Mouse (Mus musculus): ENCODE data around the gene Eral1. TPM values are rescaled to one million over a fixed set of nuclear protein-coding genes. Genes with fewer than 3 reads are reported as not detected.

The Eral1 gene
- polyA plus RNA-seq, 1 experiment from 2014 or later: 12.8 TPM

- H3K27me3 ChIP-seq (ENCODE audit: control insufficient read depth, insufficient read depth, low read length): no peaks in the 10 kb centered on the region
- H3K36me3 ChIP-seq (ENCODE audit: control insufficient read depth, insufficient read depth, low read length): no peaks in the 10 kb centered on the region
- no peak overlapping the region for H3K9ac ChIP-seq (ENCODE audit: low read length)
- DNase-seq (ENCODE audit: low spot score) (no peak), ATAC-seq (ENCODE audit: low FRiP score, low TSS enrichment) (no peak)
- H3K4me1 ChIP-seq (replicated peaks; ENCODE audit: control insufficient read depth, insufficient read depth): 0 out of 2 replicates have a peak, but pooled peaks cover 3% of the 10 kb centered on the region
- 29% methylated on average over 5 of the region's 5 CpGs for WGBS
- H3K4me3 ChIP-seq (ENCODE audit: low read depth, low read length): no peak overlapping the region
- no peak for TF ChIP-seq CTCF (IDR thresholded peaks at IDR 0.05; ENCODE audit: low read depth)
- no peak for TF ChIP-seq EP300 (optimal IDR thresholded peaks at IDR 0.05)
- no peaks in the 10 kb centered on the region for H3K9me3 ChIP-seq (ENCODE audit: control insufficient read depth, low read length)
- H3K27ac ChIP-seq (replicated peaks): no peak overlapping the region
- H3K4me2 ChIP-seq (replicated peaks; ENCODE audit: low read depth): no peak overlapping the region
Observed at GRCm38 (mm10) chr11:78121176-78121575, 41.0 kb upstream of the Eral1 start.

GRCm38 (mm10) chr11:78119898-78120297 lies 39.7 kb upstream of the Eral1 start:
- DNase-seq (ENCODE audit: low spot score): no peak
- 0 out of 2 replicates have a peak, but pooled peaks cover 3% of the 10 kb centered on the region for H3K4me1 ChIP-seq (replicated peaks; ENCODE audit: control insufficient read depth, insufficient read depth)
- H3K36me3 ChIP-seq (ENCODE audit: control insufficient read depth, insufficient read depth, low read length): no peaks in the 10 kb centered on the region
- H3K4me2 ChIP-seq (replicated peaks; ENCODE audit: low read depth): no peak overlapping the region
- WGBS: 74% methylated on average over 8 of the region's 8 CpGs
- H3K27ac ChIP-seq (replicated peaks): no peak overlapping the region
- no peaks in the 10 kb centered on the region for H3K9me3 ChIP-seq (ENCODE audit: control insufficient read depth, low read length)
- H3K27me3 ChIP-seq (ENCODE audit: control insufficient read depth, insufficient read depth, low read length): no peaks in the 10 kb centered on the region
- H3K4me3 ChIP-seq (ENCODE audit: low read depth, low read length): no peak overlapping the region
- H3K9ac ChIP-seq (ENCODE audit: low read length): no peak overlapping the region
- ATAC-seq (ENCODE audit: low FRiP score, low TSS enrichment): no peak
- TF ChIP-seq EP300 (optimal IDR thresholded peaks at IDR 0.05) (no peak), CTCF (IDR thresholded peaks at IDR 0.05; ENCODE audit: low read depth) (no peak)

GRCm38 (mm10) chr11:78118467-78118866 lies 38.3 kb upstream of the Eral1 start:
- H3K27ac ChIP-seq (replicated peaks): no peak overlapping the region
- no peak overlapping the region for H3K4me2 ChIP-seq (replicated peaks; ENCODE audit: low read depth)
- H3K9me3 ChIP-seq (ENCODE audit: control insufficient read depth, low read length): no peaks in the 10 kb centered on the region
- H3K9ac ChIP-seq (ENCODE audit: low read length): no peak overlapping the region
- H3K36me3 ChIP-seq (ENCODE audit: control insufficient read depth, insufficient read depth, low read length): no peaks in the 10 kb centered on the region
- DNase-seq (ENCODE audit: low spot score) (no peak), ATAC-seq (ENCODE audit: low FRiP score, low TSS enrichment) (no peak)
- TF ChIP-seq CTCF (IDR thresholded peaks at IDR 0.05; ENCODE audit: low read depth) (no peak), EP300 (optimal IDR thresholded peaks at IDR 0.05) (no peak)
- no peaks in the 10 kb centered on the region for H3K27me3 ChIP-seq (ENCODE audit: control insufficient read depth, insufficient read depth, low read length)
- no peak overlapping the region for H3K4me3 ChIP-seq (ENCODE audit: low read depth, low read length)
- 0 out of 2 replicates have a peak, but pooled peaks cover 3% of the 10 kb centered on the region for H3K4me1 ChIP-seq (replicated peaks; ENCODE audit: control insufficient read depth, insufficient read depth)

- Histone ChIP-seq H3K27me3 (ENCODE audit: control insufficient read depth, insufficient read depth, low read length) (no peaks in the 10 kb centered on the region), H3K4me2 (replicated peaks; ENCODE audit: low read depth) (peak overlapping the region; percentile 77), H3K9ac (ENCODE audit: low read length) (peak overlapping the region; percentile 62), H3K9me3 (ENCODE audit: control insufficient read depth, low read length) (no peaks in the 10 kb centered on the region), H3K4me3 (ENCODE audit: low read depth, low read length) (peak overlapping the region; percentile 72), H3K4me1 (replicated peaks; ENCODE audit: control insufficient read depth, insufficient read depth) (no peaks in the 10 kb centered on the region), H3K36me3 (ENCODE audit: control insufficient read depth, insufficient read depth, low read length) (no peaks in the 10 kb centered on the region), H3K27ac (replicated peaks) (no peak overlapping the region)
- no peak for ATAC-seq (ENCODE audit: low FRiP score, low TSS enrichment)
- DNase-seq (ENCODE audit: low spot score): no peak
- no peak for TF ChIP-seq EP300 (optimal IDR thresholded peaks at IDR 0.05)
- no peak for TF ChIP-seq CTCF (IDR thresholded peaks at IDR 0.05; ENCODE audit: low read depth)
- 13% methylated on average over 5 of the region's 5 CpGs for WGBS
Observed at GRCm38 (mm10) chr11:78116146-78116410, 35.9 kb upstream of the Eral1 start.

- TF ChIP-seq EP300 (optimal IDR thresholded peaks at IDR 0.05): no peak
- TF ChIP-seq CTCF (IDR thresholded peaks at IDR 0.05; ENCODE audit: low read depth): no peak
- H3K4me3 ChIP-seq (ENCODE audit: low read depth, low read length): peak overlapping the region; percentile 72
- H3K4me1 ChIP-seq (replicated peaks; ENCODE audit: control insufficient read depth, insufficient read depth): no peaks in the 10 kb centered on the region
- WGBS: under 1% methylated on average over 33 of the region's 37 CpGs
- H3K36me3 ChIP-seq (ENCODE audit: control insufficient read depth, insufficient read depth, low read length): no peaks in the 10 kb centered on the region
- H3K27me3 ChIP-seq (ENCODE audit: control insufficient read depth, insufficient read depth, low read length): no peaks in the 10 kb centered on the region
- peak overlapping the region; percentile 68 for H3K9ac ChIP-seq (ENCODE audit: low read length)
- H3K9me3 ChIP-seq (ENCODE audit: control insufficient read depth, low read length): no peaks in the 10 kb centered on the region
- ATAC-seq (ENCODE audit: low FRiP score, low TSS enrichment) (peak; percentile 100), DNase-seq (ENCODE audit: low spot score) (peak; percentile 97)
- peak overlapping the region; percentile 77 for H3K4me2 ChIP-seq (replicated peaks; ENCODE audit: low read depth)
- peak overlapping the region; percentile 59; the same call in 1 of the 2 replicates for H3K27ac ChIP-seq (replicated peaks)
Observed at GRCm38 (mm10) chr11:78115367-78116145, 35.4 kb upstream of the Eral1 start.

GRCm38 (mm10) chr11:78114676-78115366 lies 34.6 kb upstream of the Eral1 start:
- Histone ChIP-seq H3K27me3 (ENCODE audit: control insufficient read depth, insufficient read depth, low read length) (no peaks in the 10 kb centered on the region), H3K36me3 (ENCODE audit: control insufficient read depth, insufficient read depth, low read length) (no peaks in the 10 kb centered on the region), H3K4me2 (replicated peaks; ENCODE audit: low read depth) (peak overlapping the region; percentile 77), H3K4me3 (ENCODE audit: low read depth, low read length) (peak overlapping the region; percentile 72), H3K9ac (ENCODE audit: low read length) (peak overlapping the region; percentile 68), H3K9me3 (ENCODE audit: control insufficient read depth, low read length) (no peaks in the 10 kb centered on the region), H3K4me1 (replicated peaks; ENCODE audit: control insufficient read depth, insufficient read depth) (no peaks in the 10 kb centered on the region), H3K27ac (replicated peaks) (0 out of 2 replicates have a peak overlapping the region, but pooled peaks have one; percentile 59)
- no peak for TF ChIP-seq EP300 (optimal IDR thresholded peaks at IDR 0.05)
- no peak for TF ChIP-seq CTCF (IDR thresholded peaks at IDR 0.05; ENCODE audit: low read depth)
- 6% methylated on average over 19 of the region's 19 CpGs for WGBS
- DNase-seq (ENCODE audit: low spot score) (no peak), ATAC-seq (ENCODE audit: low FRiP score, low TSS enrichment) (no peak)
